Mouse (Mus musculus) liver, embryonic 14.5 days (tissue): ENCODE data around the gene Notch2.

Source experiments
- CTCF ChIP-seq: IDR thresholded peaks from 2 replicates; pipeline ENCODE4 v1.5.1; 2016; ENCODE audit warnings: antibody characterized with exemption, low read depth, control low read depth
- EP300 ChIP-seq: IDR thresholded peaks from 2 replicates; pipeline ENCODE4 v1.6.1; 2016; ENCODE audit warnings: antibody characterized with exemption, low read depth

GRCm38 (mm10) chr3:98052507-98053430 is 39.4 kb downstream of the Notch2 start:
- TF ChIP-seq EP300 = no peak
- no peak for TF ChIP-seq CTCF
